8 mouse cellular contexts compared by ENCODE assay signal in genomic region chr19:40894519-40895392, GRCm38 (mm10). TPM values are rescaled to one million over a fixed set of nuclear protein-coding genes. Genes with fewer than 3 reads are reported as not detected.
DNase-seq lines count a peak whose midpoint lies in the region; ATAC-seq lines count a peak whose summit lies in the region.

Zfp518a (plus strand) TSS chr19:40894705.

- H3K4me2 ChIP-seq in hindbrain, embryonic 16.5 days (ENCODE audit: low read length), result peak within 1 kb of the TSS; percentile 80

- peak; percentile 96 for ATAC-seq in hindbrain, embryonic 16.5 days

- H3K27ac ChIP-seq in hindbrain, embryonic 16.5 days (ENCODE audit: low read depth, low read length), result peak within 1 kb of the TSS; percentile 97
- H3K27ac ChIP-seq in macrophage, result peak within 1 kb of the TSS; percentile 94

- DNase-seq in T-cell, adult 2 months (ENCODE audit: low spot score), result peak; percentile 87
- DNase-seq in cerebellum, postnatal 4 days (ENCODE audit: low spot score in 2 of 2), result peak; percentile 71 to 90
- DNase-seq in gastrocnemius, adult 18-20 months (ENCODE audit: low spot score), result peak; percentile 81
- DNase-seq in left cerebral cortex, adult 18-20 months (ENCODE audit: low spot score in 2 of 2), result peak; percentile 78 to 85
- DNase-seq in right cerebral cortex, adult 18-20 months, result peak; percentile 87
- peak; percentile 36 for DNase-seq in urinary bladder, postnatal 10 days (ENCODE audit: low spot score)

- H3K4me3 ChIP-seq in hindbrain, embryonic 16.5 days (ENCODE audit: low read length), result peak within 1 kb of the TSS; percentile 75
- H3K4me3 ChIP-seq in macrophage (ENCODE audit: inconsistent target), result peak within 1 kb of the TSS; percentile 83

- under 1% methylated on average over 74 of the region's 89 CpGs for WGBS in hindbrain, embryonic 16.5 days
- WGBS in macrophage (ENCODE audit: missing documents), result under 1% methylated on average over 83 of the region's 89 CpGs

- no peaks in the 10 kb centered on the region for H3K4me1 ChIP-seq in hindbrain, embryonic 16.5 days (ENCODE audit: control insufficient read depth, insufficient read depth, low read depth, low read length)

- H3K36me3 ChIP-seq in hindbrain, embryonic 16.5 days (ENCODE audit: control insufficient read depth, insufficient read depth, low read length), result no peaks in the 10 kb centered on the region
- H3K36me3 ChIP-seq in macrophage (ENCODE audit: inconsistent target), result no peaks in the 10 kb centered on the region

- H3K27me3 ChIP-seq in hindbrain, embryonic 16.5 days (replicated peaks; ENCODE audit: control insufficient read depth, insufficient read depth, low read length), result peaks cover 21% of the 10 kb centered on the region

- no peaks in the 10 kb centered on the region; the same call in 1 of the 2 replicates for H3K9me3 ChIP-seq in hindbrain, embryonic 16.5 days (ENCODE audit: control insufficient read depth, low read length)

- peaks cover 23% of the 10 kb centered on the region; the same call in 1 of the 2 replicates for H3K79me2 ChIP-seq in macrophage (ENCODE audit: inconsistent target)

- H3K9ac ChIP-seq in hindbrain, embryonic 16.5 days (ENCODE audit: low read depth, low read length), result peak within 1 kb of the TSS; percentile 77

RNA-seq across cellular contexts. Expression of gene Zfp518a, which starts in this region (rescaled TPM):
- total RNA-seq in gastrocnemius, adult 18-20 months (2021), result 1 to 10 TPM; 5.0 to 6.2 TPM
- 3.2 and 5.5 TPM in 2 replicates for polyA plus RNA-seq in hindbrain, embryonic 16.5 days (2015; fragmentation: Nextera tagmentation; extraction: Ambion mirVana)
- total RNA-seq in left cerebral cortex, adult 18-20 months (2021), result 1 to 10 TPM; 6.7 to 7.2 TPM
- total RNA-seq in macrophage (2018; cell fraction: chromatin; rRNA removed), result 10 to 100 TPM in 20 of 26 experiments, 1 to 10 TPM in 6; 5.4 to 30.3 (median 16.6) TPM
- total RNA-seq in macrophage (2018; cell fraction: cytosol; rRNA removed), result 10 to 100 TPM in 19 of 26 experiments, 1 to 10 TPM in 7; 5.2 to 18.4 (median 12.7) TPM
- 10 to 100 TPM in 18 of 26 experiments, 1 to 10 TPM in 8; 6.3 to 34.1 (median 13.3) TPM for total RNA-seq in macrophage (2018; cell fraction: nucleus; rRNA removed)
- 10.6 to 12.6 TPM (median 10.7 TPM) in 3 replicates for polyA plus RNA-seq in macrophage (2018)

Comparison
In these comparisons a context has a peak if more than half of its experiments do, and no peak if none do; other contexts are left out.
1. Peak in every context shown above with its lines: DNase-seq, ATAC-seq, H3K4me3 ChIP-seq and H3K27ac ChIP-seq.
2. DNase-seq: peak in every context shown above with its lines; median percentile 87 in T-cell, adult 2 months; 87 in right cerebral cortex, adult 18-20 months; 82 in left cerebral cortex, adult 18-20 months; 81 in gastrocnemius, adult 18-20 months; 80 in cerebellum, postnatal 4 days; 36 in urinary bladder, postnatal 10 days.